Mouse (Mus musculus) small intestine, adult 2 months (tissue): Measurements from ENCODE around the gene Shkbp1.

Source experiments
- CTCF ChIP-seq: fragments of 200-500 bp; IDR thresholded peaks from 2 replicates; pipeline ENCODE4 v1.5.1; 2012; ENCODE audit warnings: low read depth, mild to moderate bottlenecking, control low read depth, inconsistent platforms, low read length, moderate library complexity, mixed read lengths; ENCODE audit not compliant: insufficient replicate concordance, insufficient read length; ENCODE audit errors: extremely low read depth
- POLR2A ChIP-seq: fragments of 200-500 bp; IDR thresholded peaks from 2 replicates; pipeline ENCODE4 v1.6.1; 2012; ENCODE audit warnings: low read depth, mild to moderate bottlenecking, control low read depth, inconsistent platforms, low read length, moderate library complexity

- TF ChIP-seq POLR2A (no peak), CTCF (no peak)
These were observed 4.0 kb upstream of the Shkbp1 start for GRCm38 (mm10) chr7:27359706-27360358.
